In the genomic region with DNA sequence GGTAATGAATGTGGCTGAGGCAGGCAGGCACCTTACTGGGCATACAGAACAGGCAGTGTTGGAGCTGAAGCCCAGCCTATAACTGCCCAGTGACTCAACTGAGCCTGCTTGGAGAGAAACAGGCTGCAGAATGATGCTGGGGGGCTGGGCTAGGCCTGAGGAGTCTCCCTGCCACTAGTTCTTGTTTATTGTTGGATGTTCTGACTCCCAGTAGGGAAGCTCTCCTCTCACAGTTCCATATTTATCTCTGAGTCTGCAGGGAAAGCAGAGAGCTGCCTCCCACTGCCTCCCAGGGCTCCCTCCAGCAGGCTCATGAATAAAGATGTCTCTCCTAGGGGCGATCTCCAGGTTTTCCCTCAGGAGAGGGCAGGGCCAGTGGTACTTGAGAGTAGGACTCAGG, we compare ENCODE assay signal across 14 mouse cellular contexts.
DNase-seq lines count a peak whose midpoint lies in the region.
"Had no signal": no experiment of that assay in that cellular context is flagged by ENCODE, and none has a peak within 500 bp of the region (broad histone marks: within the 10 kb centered on the region; RNA-seq: fewer than 3 reads in every experiment).

No protein-coding gene starts in this region.

- intact Hi-C loops in left cerebral cortex, postnatal 4 days (cut with DNase I), result loop anchor here (10.0 kb wide), 1 partner anchor 86 kb away; the partner anchor contains the start of gene Vsnl1

- DNase-seq in left cerebral cortex, adult 11 months (ENCODE audit: low spot score), result peak; percentile 69
- no peak for DNase-seq in left cerebral cortex, postnatal 4 days
- DNase-seq in frontal cortex, postnatal 10 days (ENCODE audit: low spot score in 2 of 2), result peak; percentile 38 to 53
- DNase-seq in left cerebral cortex, adult 8-10 months (ENCODE audit: low spot score in 2 of 2), result peak; percentile 21 to 84
- peak; percentile 76 to 87 for DNase-seq in right cerebral cortex, postnatal 36 days (ENCODE audit: low spot score in 2 of 2)
- DNase-seq in thymus, postnatal 14 days, result no peak
- no peak for DNase-seq in Muller cell, postnatal 12 days (ENCODE audit: inconsistent ontology term)
- DNase-seq: adrenal gland, adult 8-10 months; cerebellum, postnatal 14 days; heart, adult 18-20 months; kidney, postnatal 10 days; liver; lung, embryonic 14.5 days; thymus, postnatal 25 days had no signal

Comparison
In these comparisons a context has a peak if more than half of its experiments do, and no peak if none do; other contexts are left out.
1. DNase-seq: peak in left cerebral cortex, adult 11 months (single experiment), frontal cortex, postnatal 10 days (2 of 2), left cerebral cortex, adult 8-10 months (2 of 2) and right cerebral cortex, postnatal 36 days (2 of 2); none in left cerebral cortex, postnatal 4 days (single experiment), thymus, postnatal 14 days (single experiment) and Muller cell, postnatal 12 days (single experiment).